Mouse (Mus musculus) activated CD4-positive, CD25-positive, alpha-beta regulatory T cell, adult 4 months (primary cell): ENCODE results near the gene Smim15. TPM values are rescaled to one million over a fixed set of nuclear protein-coding genes. Genes with fewer than 3 reads are reported as not detected.

Experiments used
- ATAC-seq: one replicate; pipeline ENCODE4 v1.8.0; 2017
- polyA plus RNA-seq, 2 experiments: library from polyadenylated mRNA; unstranded; fragments of 100-300 nt; shearing (Covaris generic); gene quantifications; one replicate each; pipeline ENCODE4 v1.2.1; 2017

The Smim15 gene
- polyA plus RNA-seq: 100 to 1,000 TPM in 1 of 2 experiments, 10 to 100 TPM in 1; 94.4 to 104 TPM

GRCm38 (mm10) chr13:108044222-108044941 is at the start of gene Smim15:
TSS of gene Smim15 (plus strand) at chr13:108044446.
- peak; percentile 72 for ATAC-seq

DNA sequence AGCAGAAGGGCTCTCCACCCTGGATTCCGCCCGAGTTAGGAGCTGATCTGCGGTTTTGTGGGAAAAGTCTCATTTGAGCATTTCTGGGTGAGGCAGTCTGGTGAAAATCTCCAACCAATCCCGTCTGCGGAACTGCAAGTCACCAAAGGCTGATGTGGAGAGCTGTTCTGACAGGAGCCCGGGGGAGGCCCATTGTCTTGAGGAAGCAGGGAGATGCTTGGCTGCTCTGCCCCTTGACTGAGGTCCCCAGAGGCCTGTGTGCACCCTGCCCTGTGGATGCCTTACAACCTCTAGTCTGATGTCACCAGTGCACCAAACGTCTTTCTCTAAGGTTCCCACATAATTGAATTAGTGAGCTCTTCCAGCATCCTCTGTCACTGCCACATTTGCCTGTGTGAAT is 49.0 kb upstream of the Smim15 start:
- ATAC-seq: no peak

- no peak for ATAC-seq
These were observed 47.9 kb upstream of the Smim15 start for GRCm38 (mm10) chr13:107996301-107996700.

GRCm38 (mm10) chr13:108007861-108008260 is 36.4 kb upstream of the Smim15 start:
- ATAC-seq: no peak

- no peak for ATAC-seq
These were observed 31.1 kb upstream of the Smim15 start for GRCm38 (mm10) chr13:108013110-108013509.

GRCm38 (mm10) chr13:108013839-108014238 is 30.4 kb upstream of the Smim15 start:
- ATAC-seq: no peak

- no peak for ATAC-seq
These were observed 29.1 kb upstream of the Smim15 start for GRCm38 (mm10) chr13:108015166-108015565.

DNA sequence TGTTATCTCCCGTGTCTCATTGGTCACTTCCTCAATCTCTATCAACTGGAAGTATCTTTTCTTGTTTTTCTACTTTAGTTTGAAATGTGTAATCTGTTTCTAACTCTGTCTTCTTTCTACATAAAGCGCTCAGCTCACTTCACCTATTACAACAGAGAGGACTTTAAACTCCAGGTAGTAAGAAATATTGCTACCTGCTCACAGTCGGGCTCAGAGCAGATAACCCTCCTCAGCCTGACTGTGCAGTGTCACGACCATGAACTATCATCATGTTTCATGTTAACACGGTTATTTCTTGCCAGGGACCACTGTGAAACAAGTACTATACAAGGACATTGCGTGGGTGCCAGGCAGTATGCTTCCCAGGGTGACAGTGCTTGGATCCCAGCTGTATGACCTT is 26.9 kb upstream of the Smim15 start:
- no peak for ATAC-seq

DNA sequence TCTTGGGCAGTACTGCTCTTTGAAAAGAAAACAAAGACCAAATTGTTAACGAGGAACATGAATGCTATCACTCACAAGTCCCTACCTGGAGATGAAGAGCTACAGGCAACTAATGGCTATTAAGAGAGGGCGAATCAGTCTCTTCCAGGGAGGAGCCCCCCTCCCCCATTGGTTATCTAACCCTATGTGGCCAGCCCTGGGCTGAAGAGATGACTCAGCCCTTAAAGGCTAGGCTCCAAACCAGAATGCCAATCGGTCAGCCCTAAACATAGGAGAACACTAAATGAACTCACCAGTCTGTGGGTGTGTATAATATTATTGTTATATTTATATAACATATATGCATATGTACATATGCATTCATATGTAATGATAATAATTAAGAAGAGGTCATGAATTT is 18.4 kb upstream of the Smim15 start:
- no peak for ATAC-seq

DNA sequence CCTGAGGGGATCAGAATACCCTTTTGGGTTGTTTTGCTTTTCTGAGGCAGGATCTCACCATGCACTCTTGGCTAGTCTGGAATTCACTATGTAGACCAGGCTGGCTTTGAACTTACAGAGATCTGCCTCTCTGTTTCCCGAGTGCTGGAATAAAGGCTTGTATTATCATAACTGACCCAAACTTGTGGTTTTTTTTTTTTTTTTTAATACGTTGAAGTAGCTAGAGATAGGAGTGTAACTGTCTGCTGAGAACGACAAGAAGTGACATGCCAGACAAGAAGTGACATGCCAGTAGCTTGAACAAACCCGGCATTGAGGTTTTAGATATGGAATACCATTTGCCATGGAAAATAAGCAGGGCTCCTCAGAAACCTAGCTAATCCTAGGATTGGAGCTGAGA is 11.5 kb upstream of the Smim15 start:
- ATAC-seq: no peak

DNA sequence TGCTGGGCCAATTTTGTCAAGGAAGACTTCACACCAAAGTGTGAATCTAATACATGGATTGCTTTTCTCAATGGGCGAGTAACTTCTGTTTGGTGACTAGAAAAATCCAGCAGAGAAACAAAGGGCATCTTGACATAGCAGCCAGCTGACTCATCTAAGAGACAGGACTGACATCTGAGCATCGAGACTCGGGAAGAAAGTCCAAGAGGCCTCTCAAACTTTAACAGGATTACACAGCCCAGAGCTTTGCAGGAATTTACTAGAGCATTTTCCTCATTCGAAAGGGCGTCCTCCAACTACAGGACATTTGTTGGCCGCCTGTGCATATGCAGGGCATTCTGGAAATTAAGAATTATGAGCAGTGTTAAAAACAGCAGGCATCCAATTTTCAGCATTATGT is 4.9 kb upstream of the Smim15 start:
- ATAC-seq: no peak

- no peak for ATAC-seq
These were observed 4.3 kb upstream of the Smim15 start for GRCm38 (mm10) chr13:108039902-108040301.

GRCm38 (mm10) chr13:108040451-108040850 is 3.8 kb upstream of the Smim15 start:
- ATAC-seq: no peak

- peak; percentile 37 for ATAC-seq
These were observed 2.9 kb upstream of the Smim15 start for GRCm38 (mm10) chr13:108041358-108041757.

GRCm38 (mm10) chr13:108043431-108044221 is 620 bp upstream of the Smim15 start:
- no peak for ATAC-seq

DNA sequence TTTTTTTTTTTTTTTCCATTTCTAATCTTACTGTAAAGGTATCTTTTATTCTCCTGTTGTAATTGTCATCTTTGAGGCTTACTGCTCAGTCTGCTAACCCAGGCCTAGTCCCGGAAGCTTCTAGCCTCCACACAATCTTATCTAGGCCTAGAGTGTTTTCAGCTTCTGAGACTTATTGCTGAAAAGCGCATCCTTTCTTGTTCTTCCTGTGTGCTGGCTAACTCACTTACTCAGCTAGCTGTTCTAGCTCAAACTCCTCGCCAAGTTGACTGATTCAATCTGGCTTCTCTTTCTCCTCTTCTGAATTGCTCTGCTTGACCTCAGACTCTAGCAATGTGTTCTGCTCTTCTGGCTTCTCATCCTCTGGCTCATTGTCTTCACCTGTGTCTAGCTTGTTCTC is 1.4 kb downstream of the Smim15 start:
- peak; percentile 32 for ATAC-seq

GRCm38 (mm10) chr13:108046071-108046470 is 1.8 kb downstream of the Smim15 start:
- ATAC-seq: no peak

DNA sequence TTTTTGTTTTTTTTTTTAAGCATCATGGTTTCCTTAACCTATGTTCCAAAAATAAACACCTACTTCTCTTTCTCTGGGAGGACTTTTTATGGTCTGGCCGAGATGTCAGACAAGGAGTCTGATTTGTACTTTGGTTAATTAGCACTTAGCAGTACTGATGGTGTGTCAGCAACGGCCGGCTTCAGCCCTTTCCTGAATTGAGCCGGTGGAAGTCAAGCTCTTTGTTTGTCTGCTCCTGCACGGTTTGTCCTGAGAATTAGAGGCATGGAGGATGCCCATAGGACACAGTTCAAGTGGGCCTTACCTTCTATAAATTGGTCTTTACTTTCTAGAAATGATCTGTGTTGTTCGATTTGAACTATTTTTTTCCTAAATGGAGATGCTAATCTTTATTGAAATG is 2.6 kb downstream of the Smim15 start:
- ATAC-seq: no peak

DNA sequence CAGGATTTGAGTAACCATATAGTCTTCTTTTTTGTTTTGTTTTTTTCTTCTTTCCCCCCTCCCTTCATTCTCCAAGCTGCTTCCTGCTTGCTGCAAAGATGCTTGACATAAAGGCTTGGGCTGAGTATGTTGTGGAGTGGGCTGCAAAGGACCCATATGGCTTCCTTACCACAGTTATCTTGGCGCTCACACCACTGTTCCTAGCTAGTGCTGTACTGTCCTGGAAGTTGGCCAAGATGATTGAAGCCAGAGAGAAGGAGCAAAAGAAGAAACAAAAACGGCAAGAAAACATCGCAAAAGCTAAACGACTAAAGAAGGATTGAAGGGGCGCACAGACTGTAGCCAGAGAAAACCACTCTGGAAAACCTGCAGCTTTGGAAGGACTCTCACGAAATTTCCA is 3.1 kb downstream of the Smim15 start:
- ATAC-seq: no peak

DNA sequence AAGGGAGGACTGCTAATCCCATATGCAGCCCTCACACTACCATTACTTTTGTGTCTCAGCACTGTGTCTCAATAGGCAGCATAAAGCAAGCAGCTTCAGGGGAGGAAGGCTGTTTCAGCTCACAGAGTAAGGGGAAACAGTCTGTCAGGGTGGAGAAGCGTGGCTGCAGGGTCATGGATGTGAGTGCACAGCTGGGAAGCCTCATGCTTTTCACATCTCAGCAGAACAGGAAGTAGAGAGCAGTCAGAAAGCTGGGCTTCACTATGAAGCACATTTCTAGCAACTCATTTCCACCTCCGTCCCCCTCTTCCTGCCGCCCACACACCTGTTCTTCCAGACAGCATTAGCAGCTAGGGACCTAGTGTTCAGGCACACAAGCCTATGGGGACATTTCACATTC is 12.7 kb downstream of the Smim15 start:
- peak; percentile 79 for ATAC-seq

DNA sequence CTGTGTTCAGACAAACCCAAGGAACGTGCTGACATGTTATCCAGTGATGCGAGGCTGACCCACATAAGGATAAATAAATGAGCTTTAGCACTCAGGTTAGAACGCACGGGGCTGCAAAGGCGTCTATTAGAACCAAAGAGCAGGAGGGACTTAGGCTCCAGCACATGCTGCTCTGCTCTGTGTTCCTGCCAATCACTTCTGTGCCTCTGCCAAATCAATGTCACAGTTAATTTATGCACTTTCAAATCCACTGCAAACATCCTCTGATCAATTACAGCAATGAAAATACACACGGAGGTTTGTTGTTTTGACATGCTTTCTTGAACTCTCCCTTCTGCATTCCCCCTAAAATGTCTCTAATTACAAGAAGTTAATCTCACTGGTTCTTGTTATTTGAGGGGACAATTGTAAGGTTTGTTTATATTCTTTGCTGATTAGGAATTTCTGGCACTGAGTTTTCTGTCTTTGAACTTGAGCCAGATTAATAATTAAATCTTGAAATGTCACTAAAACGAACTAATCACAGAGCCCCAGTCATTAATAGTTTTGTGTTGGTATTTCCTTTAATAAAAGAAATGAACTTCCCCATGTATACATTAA is 16.1 kb downstream of the Smim15 start:
- no peak for ATAC-seq

GRCm38 (mm10) chr13:108060936-108061578 is 16.8 kb downstream of the Smim15 start:
- ATAC-seq: no peak

GRCm38 (mm10) chr13:108062900-108063299 is 18.7 kb downstream of the Smim15 start:
- no peak for ATAC-seq
